Mouse (Mus musculus) stomach, embryonic 15.5 days (tissue): ENCODE measurements around the gene Timm10. TPM values are rescaled to one million over a fixed set of nuclear protein-coding genes. Genes with fewer than 3 reads are reported as not detected.

Experiments used
- ATAC-seq: fragments of 200-750 bp; cut with Nextera tagmentation; 2 replicates; pipeline ENCODE4 v1.8.0; 2017; ENCODE audit warnings: low read depth, moderate number of reproducible peaks, moderate TSS enrichment; ENCODE audit not compliant: insufficient read depth, low FRiP score
- H3K27ac ChIP-seq: fragments of 300-500 bp; sonication (generic); 2 replicates; pipeline ENCODE4 v1.5.1; 2015; ENCODE audit warnings: mild to moderate bottlenecking, inconsistent platforms
- H3K27me3 ChIP-seq: fragments of 300-500 bp; sonication (generic); replicated peaks from 2 replicates; pipeline ENCODE4 v1.6.1; 2015; ENCODE audit warnings: inconsistent platforms
- H3K36me3 ChIP-seq: fragments of 300-500 bp; sonication (generic); 2 replicates; pipeline ENCODE4 v1.6.1; 2015; ENCODE audit warnings: inconsistent platforms
- H3K4me1 ChIP-seq: fragments of 300-500 bp; sonication (generic); 2 replicates; pipeline ENCODE4 v1.6.1; 2015; ENCODE audit warnings: inconsistent platforms
- H3K4me2 ChIP-seq: fragments of 300-500 bp; sonication (generic); 2 replicates; pipeline ENCODE4 v1.6.1; 2015; ENCODE audit warnings: mild to moderate bottlenecking, inconsistent platforms
- H3K4me3 ChIP-seq: fragments of 300-500 bp; sonication (generic); replicated peaks from 2 replicates; pipeline ENCODE4 v1.5.1; 2015; ENCODE audit warnings: inconsistent platforms
- H3K9ac ChIP-seq: fragments of 300-500 bp; sonication (generic); 2 replicates; pipeline ENCODE4 v1.6.1; 2015; ENCODE audit warnings: inconsistent platforms
- H3K9me3 ChIP-seq: fragments of 300-500 bp; sonication (generic); 2 replicates; pipeline ENCODE4 v1.6.1; 2016; ENCODE audit warnings: inconsistent platforms
- WGBS: fragments of 180-500 bp; shearing (Covaris S2); methylation state at CpG from one replicate; pipeline ENCODE4 v1.1.7; 2015; 5-methylcytosine and 5-hydroxymethylcytosine counted together
- polyA plus RNA-seq: library from polyadenylated mRNA; unstranded; fragments of >200 nt; fragmentation: Nextera tagmentation; extraction: Ambion mirVana; gene quantifications from 2 replicates; pipeline ENCODE4 v1.2.1, GENCODE M21; 2015

The Timm10 gene
- polyA plus RNA-seq, 1 experiment from 2014 or later = 50.4 TPM

GRCm38 (mm10) chr2:84840748-84841563, 14.2 kb downstream of the Timm10 start:
- Histone ChIP-seq H3K4me2 (peak overlapping the region; percentile 90), H3K4me1 (peaks cover 22% of the 10 kb centered on the region), H3K36me3 (no peaks in the 10 kb centered on the region), H3K9me3 (no peaks in the 10 kb centered on the region), H3K4me3 (peak overlapping the region; percentile 70), H3K9ac (peak overlapping the region; percentile 84), H3K27ac (peak overlapping the region; percentile 91), H3K27me3 (no peaks in the 10 kb centered on the region)
- 3% methylated on average over 17 of the region's 17 CpGs for WGBS
- ATAC-seq = peak; percentile 10

- peaks cover 22% of the 10 kb centered on the region for H3K4me1 ChIP-seq
Observed at GRCm38 (mm10) chr2:84841905-84842304, 15.1 kb downstream of the Timm10 start.

GRCm38 (mm10) chr2:84843654-84844053, 16.9 kb downstream of the Timm10 start:
- Histone ChIP-seq H3K27ac (no peak overlapping the region), H3K9me3 (no peaks in the 10 kb centered on the region), H3K36me3 (no peaks in the 10 kb centered on the region), H3K4me3 (no peak overlapping the region), H3K4me2 (no peak overlapping the region), H3K9ac (no peak overlapping the region), H3K4me1 (peaks cover 18% of the 10 kb centered on the region), H3K27me3 (no peaks in the 10 kb centered on the region)
- WGBS = 74% methylated on average over 6 of the region's 6 CpGs
- ATAC-seq = no peak

More at GRCm38 (mm10) chr2:84841905-84842304, 15.1 kb downstream of the Timm10 start:
- peak; percentile 87 for ATAC-seq
- no peaks in the 10 kb centered on the region for H3K27me3 ChIP-seq
- H3K27ac ChIP-seq = no peak overlapping the region
- no peaks in the 10 kb centered on the region for H3K36me3 ChIP-seq
- H3K9ac ChIP-seq = no peak overlapping the region
- peak overlapping the region; percentile 90; the same call in 1 of the 2 replicates for H3K4me2 ChIP-seq
- 0 out of 2 replicates have a peak overlapping the region, but pooled peaks have one; percentile 70 for H3K4me3 ChIP-seq
- no peaks in the 10 kb centered on the region for H3K9me3 ChIP-seq

GRCm38 (mm10) chr2:84845226-84845625, 18.4 kb downstream of the Timm10 start:
- Histone ChIP-seq H3K4me2 (no peak overlapping the region), H3K27ac (no peak overlapping the region), H3K27me3 (no peaks in the 10 kb centered on the region), H3K36me3 (0 out of 2 replicates have a peak, but pooled peaks cover 5% of the 10 kb centered on the region), H3K4me1 (peaks cover 14% of the 10 kb centered on the region), H3K9me3 (no peaks in the 10 kb centered on the region), H3K4me3 (no peak overlapping the region), H3K9ac (no peak overlapping the region)
- 72% methylated on average over 1 of the region's 1 CpGs for WGBS
- ATAC-seq = no peak

- WGBS = 53% methylated on average over 7 of the region's 7 CpGs
- H3K4me1 ChIP-seq = 0 out of 2 replicates have a peak, but pooled peaks cover 7% of the 10 kb centered on the region
- no peaks in the 10 kb centered on the region for H3K9me3 ChIP-seq
- no peak overlapping the region for H3K4me3 ChIP-seq
- 0 out of 2 replicates have a peak overlapping the region, but pooled peaks have one; percentile 35 for H3K27ac ChIP-seq
- peak overlapping the region; percentile 44 for H3K4me2 ChIP-seq
- H3K36me3 ChIP-seq = peaks cover 12% of the 10 kb centered on the region; the same call in 1 of the 2 replicates
- H3K9ac ChIP-seq = no peak overlapping the region
- peak; percentile 29; the same call in 1 of the 2 replicates for ATAC-seq
- no peaks in the 10 kb centered on the region for H3K27me3 ChIP-seq
Observed at GRCm38 (mm10) chr2:84850407-84851129, 23.8 kb downstream of the Timm10 start.

- H3K36me3 ChIP-seq = peaks cover 12% of the 10 kb centered on the region; the same call in 1 of the 2 replicates
- 0 out of 2 replicates have a peak overlapping the region, but pooled peaks have one; percentile 35 for H3K27ac ChIP-seq
Observed at GRCm38 (mm10) chr2:84851130-84852040, 24.6 kb downstream of the Timm10 start.

GRCm38 (mm10) chr2:84855732-84856131, 28.9 kb downstream of the Timm10 start:
- H3K4me1 ChIP-seq = no peaks in the 10 kb centered on the region
- 61% methylated on average over 2 of the region's 2 CpGs for WGBS
- no peak for ATAC-seq

More at GRCm38 (mm10) chr2:84851130-84852040, 24.6 kb downstream of the Timm10 start:
- Histone ChIP-seq H3K9ac (no peak overlapping the region), H3K9me3 (no peaks in the 10 kb centered on the region), H3K4me1 (0 out of 2 replicates have a peak, but pooled peaks cover 7% of the 10 kb centered on the region), H3K4me2 (peak overlapping the region; percentile 44), H3K4me3 (0 out of 2 replicates have a peak overlapping the region, but pooled peaks have one; percentile 14), H3K27me3 (no peaks in the 10 kb centered on the region)
- 41% methylated on average over 23 of the region's 23 CpGs for WGBS
- peak; percentile 81 for ATAC-seq

GRCm38 (mm10) chr2:84858551-84858950, 31.8 kb downstream of the Timm10 start:
- Histone ChIP-seq H3K4me2 (no peak overlapping the region), H3K4me3 (no peak overlapping the region), H3K9ac (no peak overlapping the region), H3K36me3 (peaks cover 30% of the 10 kb centered on the region), H3K27ac (no peak overlapping the region), H3K27me3 (no peaks in the 10 kb centered on the region), H3K4me1 (no peaks in the 10 kb centered on the region), H3K9me3 (no peaks in the 10 kb centered on the region)
- 91% methylated on average over 1 of the region's 1 CpGs for WGBS
- no peak for ATAC-seq

More at GRCm38 (mm10) chr2:84855732-84856131, 28.9 kb downstream of the Timm10 start:
- no peak overlapping the region for H3K27ac ChIP-seq
- no peaks in the 10 kb centered on the region for H3K9me3 ChIP-seq
- no peak overlapping the region for H3K9ac ChIP-seq
- H3K36me3 ChIP-seq = peaks cover 28% of the 10 kb centered on the region
- no peaks in the 10 kb centered on the region for H3K27me3 ChIP-seq
- no peak overlapping the region for H3K4me3 ChIP-seq
- no peak overlapping the region for H3K4me2 ChIP-seq

- 81% methylated on average over 7 of the region's 7 CpGs for WGBS
- Histone ChIP-seq H3K4me1 (no peaks in the 10 kb centered on the region), H3K27me3 (no peaks in the 10 kb centered on the region), H3K4me2 (no peak overlapping the region), H3K4me3 (no peak overlapping the region), H3K27ac (no peak overlapping the region), H3K9me3 (no peaks in the 10 kb centered on the region), H3K36me3 (peaks cover 24% of the 10 kb centered on the region), H3K9ac (no peak overlapping the region)
- ATAC-seq = no peak
Observed at GRCm38 (mm10) chr2:84859991-84860780, 33.4 kb downstream of the Timm10 start.

- Histone ChIP-seq H3K36me3 (peaks cover 24% of the 10 kb centered on the region), H3K27ac (no peak overlapping the region), H3K9me3 (no peaks in the 10 kb centered on the region), H3K9ac (no peak overlapping the region), H3K27me3 (0 out of 2 replicates have a peak, but pooled peaks cover 7% of the 10 kb centered on the region), H3K4me1 (peaks cover 8% of the 10 kb centered on the region), H3K4me3 (no peak overlapping the region), H3K4me2 (no peak overlapping the region)
- ATAC-seq = no peak
- WGBS = 72% methylated on average over 3 of the region's 3 CpGs
Observed at GRCm38 (mm10) chr2:84861430-84861829, 34.6 kb downstream of the Timm10 start.
